Mouse (Mus musculus) heart, embryonic 16.5 days (tissue): Measurements from ENCODE around the gene Cebpz. TPM values are rescaled to one million over a fixed set of nuclear protein-coding genes. Genes with fewer than 3 reads are reported as not detected.
A peak's percentile ranks its signal among the peaks of the same experiment; 100 is the strongest.

Source experiments
- ATAC-seq: fragments of 200-750 bp; cut with Nextera tagmentation; replicated peaks from 2 replicates; pipeline ENCODE4 v1.8.0; 2017; ENCODE audit warnings: moderate number of reproducible peaks; ENCODE audit not compliant: insufficient read depth, low FRiP score; ENCODE audit errors: extremely low read depth
- H3K27ac ChIP-seq: fragments of 300-500 bp; sonication (generic); 2 replicates; pipeline ENCODE4 v1.5.1; 2014; ENCODE audit warnings: mild to moderate bottlenecking, low read length, control low read depth, moderate library complexity
- H3K27me3 ChIP-seq: fragments of 300-500 bp; sonication (generic); 2 replicates; pipeline ENCODE4 v1.6.1; 2014; ENCODE audit warnings: low read length, mixed read lengths; ENCODE audit not compliant: control insufficient read depth, insufficient read depth
- H3K36me3 ChIP-seq: fragments of 300-500 bp; sonication (generic); 2 replicates; pipeline ENCODE4 v1.6.1; 2014; ENCODE audit not compliant: control insufficient read depth, insufficient read depth
- H3K4me1 ChIP-seq: fragments of 300-500 bp; sonication (generic); 2 replicates; pipeline ENCODE4 v1.6.1; 2014; ENCODE audit warnings: low read length, mixed read lengths; ENCODE audit not compliant: control insufficient read depth, insufficient read depth
- H3K4me2 ChIP-seq: fragments of 300-500 bp; sonication (generic); 2 replicates; pipeline ENCODE4 v1.6.1; 2014; ENCODE audit warnings: low read depth, mild to moderate bottlenecking, control low read depth, low read length
- H3K4me3 ChIP-seq: fragments of 300-500 bp; sonication (generic); 2 replicates; pipeline ENCODE4 v1.5.1; 2014; ENCODE audit warnings: mild to moderate bottlenecking, control low read depth, low read length
- H3K9ac ChIP-seq: fragments of 300-500 bp; sonication (generic); 2 replicates; pipeline ENCODE4 v1.6.1; 2014; ENCODE audit warnings: low read length, control low read depth
- H3K9me3 ChIP-seq: fragments of 300-500 bp; sonication (generic); replicated peaks from 2 replicates; pipeline ENCODE4 v1.6.1; 2016; ENCODE audit warnings: low read length; ENCODE audit not compliant: control insufficient read depth
- WGBS: fragments of 180-500 bp; shearing (Covaris S2); extraction: QIAGEN DNeasy Blood & Tissue Kit; methylation state at CpG from one replicate; pipeline ENCODE4 v1.1.7; 2014; 5-methylcytosine and 5-hydroxymethylcytosine counted together
- polyA plus RNA-seq: library from polyadenylated mRNA; unstranded; fragments of >200 nt; fragmentation: Nextera tagmentation; extraction: Ambion mirVana; gene quantifications from 2 replicates; pipeline ENCODE4 v1.2.1, GENCODE M21; 2015

Gene Cebpz
- polyA plus RNA-seq: 25.3 and 29.8 TPM in 2 replicates

GRCm38 (mm10) chr17:78936466-78937228 lies at the start of gene Cebpz, which contains the start of gene Ndufaf7:
TSS of gene Cebpz (minus strand) at chr17:78937066.
TSS of gene Ndufaf7 (plus strand) at chr17:78937136.
- no peaks in the 10 kb centered on the region for H3K9me3 ChIP-seq
- under 1% methylated on average over 45 of the region's 45 CpGs for WGBS
- H3K36me3 ChIP-seq: peaks cover 38% of the 10 kb centered on the region
- ATAC-seq: peak; percentile 99
- H3K27me3 ChIP-seq: no peaks in the 10 kb centered on the region
- H3K4me3 ChIP-seq: peak within 1 kb of the TSS; percentile 86
- peak within 1 kb of the TSS; percentile 11 for H3K27ac ChIP-seq
- H3K4me2 ChIP-seq: peak within 1 kb of the TSS; percentile 80
- H3K4me1 ChIP-seq: peaks cover 14% of the 10 kb centered on the region
- H3K9ac ChIP-seq: peak within 1 kb of the TSS; percentile 87

GRCm38 (mm10) chr17:78983736-78984135 lies 46.9 kb upstream of the Cebpz start:
- Histone ChIP-seq H3K27me3 (no peaks in the 10 kb centered on the region), H3K4me1 (peaks cover 3% of the 10 kb centered on the region; the same call in 1 of the 2 replicates), H3K4me2 (no peak overlapping the region), H3K36me3 (peaks cover 20% of the 10 kb centered on the region), H3K27ac (no peak overlapping the region), H3K9me3 (no peaks in the 10 kb centered on the region), H3K9ac (no peak overlapping the region), H3K4me3 (no peak overlapping the region)
- no peak for ATAC-seq
- 86% methylated on average over 3 of the region's 3 CpGs for WGBS

- ATAC-seq: no peak
- Histone ChIP-seq H3K27ac (no peak overlapping the region), H3K9ac (no peak overlapping the region), H3K9me3 (no peaks in the 10 kb centered on the region), H3K4me1 (peaks cover 3% of the 10 kb centered on the region; the same call in 1 of the 2 replicates), H3K4me2 (no peak overlapping the region), H3K4me3 (no peak overlapping the region), H3K27me3 (no peaks in the 10 kb centered on the region), H3K36me3 (peaks cover 20% of the 10 kb centered on the region)
- WGBS: 94% methylated on average over 8 of the region's 8 CpGs
Observed at GRCm38 (mm10) chr17:78983166-78983565, 46.3 kb upstream of the Cebpz start.

- Histone ChIP-seq H3K27me3 (no peaks in the 10 kb centered on the region), H3K4me3 (no peak overlapping the region), H3K4me1 (no peaks in the 10 kb centered on the region), H3K36me3 (peaks cover 24% of the 10 kb centered on the region), H3K27ac (no peak overlapping the region), H3K9me3 (no peaks in the 10 kb centered on the region), H3K4me2 (no peak overlapping the region), H3K9ac (no peak overlapping the region)
- 86% methylated on average over 3 of the region's 3 CpGs for WGBS
- no peak for ATAC-seq
Observed at GRCm38 (mm10) chr17:78968500-78968899, 31.6 kb upstream of the Cebpz start.

- no peak overlapping the region for H3K27ac ChIP-seq
- no peak overlapping the region for H3K4me3 ChIP-seq
- WGBS: 80% methylated on average over 11 of the region's 11 CpGs
- H3K9me3 ChIP-seq: no peaks in the 10 kb centered on the region
- ATAC-seq: no peak
- peaks cover 25% of the 10 kb centered on the region for H3K36me3 ChIP-seq
- no peaks in the 10 kb centered on the region for H3K27me3 ChIP-seq
- H3K4me1 ChIP-seq: no peaks in the 10 kb centered on the region
- no peak overlapping the region for H3K4me2 ChIP-seq
- no peak overlapping the region for H3K9ac ChIP-seq
Observed at GRCm38 (mm10) chr17:78966092-78966883, 29.4 kb upstream of the Cebpz start.

GRCm38 (mm10) chr17:78964387-78964786 lies 27.5 kb upstream of the Cebpz start:
- Histone ChIP-seq H3K27ac (no peak overlapping the region), H3K36me3 (peaks cover 31% of the 10 kb centered on the region), H3K27me3 (no peaks in the 10 kb centered on the region), H3K9me3 (no peaks in the 10 kb centered on the region), H3K9ac (no peak overlapping the region), H3K4me2 (no peak overlapping the region), H3K4me3 (no peak overlapping the region), H3K4me1 (no peaks in the 10 kb centered on the region)
- no peak for ATAC-seq
- whole genome bisulfite sequencing: 77% methylated on average over 1 of the region's 1 CpGs

- no peaks in the 10 kb centered on the region for H3K9me3 ChIP-seq
- peaks cover 44% of the 10 kb centered on the region for H3K36me3 ChIP-seq
- WGBS: 67% methylated on average over 6 of the region's 6 CpGs
- no peak overlapping the region for H3K27ac ChIP-seq
- H3K4me3 ChIP-seq: no peak overlapping the region
- no peak overlapping the region for H3K9ac ChIP-seq
- no peaks in the 10 kb centered on the region for H3K27me3 ChIP-seq
- no peak for ATAC-seq
- no peaks in the 10 kb centered on the region for H3K4me1 ChIP-seq
- H3K4me2 ChIP-seq: no peak overlapping the region
Observed at GRCm38 (mm10) chr17:78959473-78959872, 22.6 kb upstream of the Cebpz start.

GRCm38 (mm10) chr17:78953240-78953639 lies 16.4 kb upstream of the Cebpz start:
- H3K27ac ChIP-seq: no peak overlapping the region
- H3K36me3 ChIP-seq: peaks cover 53% of the 10 kb centered on the region
- H3K9me3 ChIP-seq: no peaks in the 10 kb centered on the region
- no peaks in the 10 kb centered on the region for H3K27me3 ChIP-seq
- ATAC-seq: no peak
- 83% methylated on average over 8 of the region's 8 CpGs for WGBS
- H3K9ac ChIP-seq: no peak overlapping the region
- H3K4me1 ChIP-seq: no peaks in the 10 kb centered on the region
- H3K4me2 ChIP-seq: no peak overlapping the region
- no peak overlapping the region for H3K4me3 ChIP-seq

GRCm38 (mm10) chr17:78952070-78952469 lies 15.2 kb upstream of the Cebpz start:
- no peaks in the 10 kb centered on the region for H3K4me1 ChIP-seq

More at GRCm38 (mm10) chr17:78952070-78952469, 15.2 kb upstream of the Cebpz start:
- H3K27ac ChIP-seq: no peak overlapping the region
- H3K4me3 ChIP-seq: no peak overlapping the region
- WGBS: 87% methylated on average over 5 of the region's 5 CpGs
- no peaks in the 10 kb centered on the region for H3K27me3 ChIP-seq
- H3K4me2 ChIP-seq: no peak overlapping the region
- no peaks in the 10 kb centered on the region for H3K9me3 ChIP-seq
- no peak overlapping the region for H3K9ac ChIP-seq
- peaks cover 53% of the 10 kb centered on the region for H3K36me3 ChIP-seq
- ATAC-seq: no peak
